Mouse (Mus musculus): Measurements from ENCODE around the gene Mfsd4b2.

Mfsd4b2 gene

GRCm38 (mm10) chr10:39893702-39894697, 32.7 kb downstream of the Mfsd4b2 start:
- no peak for DNase-seq (ENCODE audit: low spot score in 2 of 2)

GRCm38 (mm10) chr10:39888621-39889020, 38.1 kb downstream of the Mfsd4b2 start:
- no peak for DNase-seq (ENCODE audit: low spot score in 2 of 2)
